Comparison of ENCODE assay signal across 10 mouse cellular contexts in the genomic region with DNA sequence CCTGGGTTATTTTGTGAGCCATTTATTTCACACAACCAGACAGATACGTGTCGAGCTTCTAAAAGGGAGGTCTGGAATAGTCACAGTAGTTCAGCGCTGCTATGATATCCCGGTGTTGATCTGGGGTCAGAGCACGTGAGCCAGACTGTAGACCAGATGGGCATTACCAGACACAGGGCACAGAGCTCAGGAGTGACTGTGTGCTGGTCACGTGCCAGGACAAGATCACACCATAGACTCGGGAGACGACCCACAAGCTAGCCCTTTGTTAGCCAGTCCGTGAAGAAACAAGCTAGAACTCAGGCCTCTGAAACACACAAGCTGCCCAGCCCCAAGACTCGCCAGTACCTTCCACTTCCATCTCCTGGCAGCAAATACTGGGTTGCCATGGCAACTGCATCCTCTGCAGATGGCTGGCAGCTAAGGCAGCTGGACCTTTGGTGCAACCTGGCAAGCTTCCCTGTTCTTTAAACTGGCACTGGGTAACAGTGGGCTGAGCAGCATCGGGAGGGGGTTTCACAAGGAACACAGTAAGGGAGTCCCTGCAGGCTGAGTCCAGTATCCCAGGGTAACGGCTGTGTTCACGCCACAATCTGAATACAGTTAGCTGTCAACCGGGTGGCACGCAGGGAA.
DNase-seq lines count a peak whose midpoint lies in the region; ATAC-seq lines count a peak whose summit lies in the region.
"Had no signal": no experiment of that assay in that cellular context is flagged by ENCODE, and none has a peak within 500 bp of the region (broad histone marks: within the 10 kb centered on the region; RNA-seq: fewer than 3 reads in every experiment).

No protein-coding gene starts in this region.

- peak; percentile 91 for DNase-seq in cerebellum, adult 11-12 months
- peak; percentile 80 for DNase-seq in layer of hippocampus, adult 9-11 months
- no peak for DNase-seq in heart, embryonic 10.5 days (ENCODE audit: low spot score)
- DNase-seq in gastrocnemius, postnatal 25 days: no peak
- no peak for DNase-seq in adrenal gland, postnatal 4 days (ENCODE audit: low spot score in 2 of 2)
- DNase-seq: adrenal gland, postnatal 10 days; gastrocnemius, adult 2 months had no signal

- H3K9ac ChIP-seq in forebrain, embryonic 15.5 days (replicated peaks): no peak overlapping the region
- no peak overlapping the region for H3K9ac ChIP-seq in neural tube, embryonic 13.5 days

- peak overlapping the region; percentile 13 for H3K4me2 ChIP-seq in forebrain, embryonic 15.5 days (replicated peaks)
- H3K4me2 ChIP-seq in neural tube, embryonic 13.5 days: peak overlapping the region; percentile 5; the same call in 1 of the 2 replicates

- ATAC-seq in forebrain, embryonic 15.5 days (replicated peaks): peak; percentile 93
- ATAC-seq in neural tube, embryonic 13.5 days (ENCODE audit: low read depth): peak; percentile 94
- no peak for ATAC-seq in monocyte, adult 5-6 weeks (replicated peaks; ENCODE audit: insufficient number of reproducible peaks, low FRiP score, low TSS enrichment, poor library complexity, severe bottlenecking)

- WGBS in forebrain, embryonic 15.5 days: 32% methylated on average over 15 of the region's 15 CpGs
- WGBS in neural tube, embryonic 13.5 days: 42% methylated on average over 15 of the region's 15 CpGs
- 76% methylated on average over 15 of the region's 15 CpGs for WGBS in heart, embryonic 10.5 days

- H3K27me3 ChIP-seq in forebrain, embryonic 15.5 days: no peaks in the 10 kb centered on the region
- no peaks in the 10 kb centered on the region for H3K27me3 ChIP-seq in neural tube, embryonic 13.5 days
- H3K27me3 ChIP-seq in heart, embryonic 10.5 days (ENCODE audit: insufficient read depth, poor library complexity, severe bottlenecking): peaks cover 42% of the 10 kb centered on the region

- H3K27ac ChIP-seq in forebrain, embryonic 15.5 days (replicated peaks): peak overlapping the region; percentile 96
- peak overlapping the region; percentile 87 for H3K27ac ChIP-seq in neural tube, embryonic 13.5 days (replicated peaks)
- H3K27ac ChIP-seq in heart, embryonic 10.5 days: no peak overlapping the region
- H3K27ac ChIP-seq: gastrocnemius, adult 2 months had no signal

- peaks cover 26% of the 10 kb centered on the region for H3K4me1 ChIP-seq in forebrain, embryonic 15.5 days
- H3K4me1 ChIP-seq in neural tube, embryonic 13.5 days (replicated peaks): peaks cover 30% of the 10 kb centered on the region
- H3K4me1 ChIP-seq in heart, embryonic 10.5 days: peaks cover 7% of the 10 kb centered on the region; the same call in 1 of the 2 replicates

- H3K9me3 ChIP-seq in forebrain, embryonic 15.5 days: no peaks in the 10 kb centered on the region
- H3K9me3 ChIP-seq in neural tube, embryonic 13.5 days: no peaks in the 10 kb centered on the region
- H3K9me3 ChIP-seq in heart, embryonic 10.5 days: peaks cover 4% of the 10 kb centered on the region; the same call in 1 of the 2 replicates

- H3K36me3 ChIP-seq in forebrain, embryonic 15.5 days: peaks cover 38% of the 10 kb centered on the region
- peaks cover 70% of the 10 kb centered on the region for H3K36me3 ChIP-seq in neural tube, embryonic 13.5 days
- H3K36me3 ChIP-seq in heart, embryonic 10.5 days: peaks cover 21% of the 10 kb centered on the region

- H3K4me3 ChIP-seq in forebrain, embryonic 15.5 days: no peak overlapping the region
- no peak overlapping the region for H3K4me3 ChIP-seq in neural tube, embryonic 13.5 days
- H3K4me3 ChIP-seq in heart, embryonic 10.5 days: no peak overlapping the region
- H3K4me3 ChIP-seq: gastrocnemius, adult 2 months had no signal

Comparison
In these comparisons a context has a peak if more than half of its experiments do, and no peak if none do; other contexts are left out.
1. DNase-seq: peak in cerebellum, adult 11-12 months (single experiment) and layer of hippocampus, adult 9-11 months (single experiment); none in heart, embryonic 10.5 days (single experiment), gastrocnemius, postnatal 25 days (single experiment) and adrenal gland, postnatal 4 days (0 of 2).